Mouse (Mus musculus) kidney, embryonic 14.5 days (tissue): ENCODE results near the gene Sbk3. TPM values are rescaled to one million over a fixed set of nuclear protein-coding genes. Genes with fewer than 3 reads are reported as not detected.

Source experiments
- ATAC-seq: fragments of 200-750 bp; cut with Nextera tagmentation; 2 replicates; pipeline ENCODE4 v1.8.0; 2017; ENCODE audit warnings: moderate number of reproducible peaks, mild to moderate bottlenecking, moderate TSS enrichment, moderate library complexity; ENCODE audit not compliant: low FRiP score, low TSS enrichment
- H3K27ac ChIP-seq: fragments of 300-500 bp; sonication (generic); 2 replicates; pipeline ENCODE4 v1.5.1; 2014; ENCODE audit warnings: low read depth, mild to moderate bottlenecking, low read length, moderate library complexity, mixed read lengths
- H3K27me3 ChIP-seq: fragments of 300-500 bp; sonication (generic); 2 replicates; pipeline ENCODE4 v1.6.1; 2014; ENCODE audit warnings: mild to moderate bottlenecking, low read length; ENCODE audit not compliant: control insufficient read depth, insufficient read depth
- H3K36me3 ChIP-seq: fragments of 300-500 bp; sonication (generic); 2 replicates; pipeline ENCODE4 v1.6.1; 2014; ENCODE audit warnings: low read length, mixed read lengths; ENCODE audit not compliant: control insufficient read depth, insufficient read depth
- H3K4me1 ChIP-seq: fragments of 300-500 bp; sonication (generic); 2 replicates; pipeline ENCODE4 v1.6.1; 2014; ENCODE audit warnings: low read length, mixed read lengths; ENCODE audit not compliant: control insufficient read depth, insufficient read depth
- H3K4me2 ChIP-seq: fragments of 300-500 bp; sonication (generic); replicated peaks from 2 replicates; pipeline ENCODE4 v1.6.1; 2014; ENCODE audit warnings: low read depth, mild to moderate bottlenecking, low read length
- H3K4me3 ChIP-seq: fragments of 300-500 bp; sonication (generic); 2 replicates; pipeline ENCODE4 v1.5.1; 2014; ENCODE audit warnings: mild to moderate bottlenecking, low read length
- H3K9ac ChIP-seq: fragments of 300-500 bp; sonication (generic); 2 replicates; pipeline ENCODE4 v1.6.1; 2014; ENCODE audit warnings: low read depth, mild to moderate bottlenecking, low read length, moderate library complexity
- H3K9me3 ChIP-seq: fragments of 300-500 bp; sonication (generic); 2 replicates; pipeline ENCODE4 v1.6.1; 2016; ENCODE audit warnings: low read length; ENCODE audit not compliant: control insufficient read depth
- WGBS: fragments of 180-500 bp; shearing (Covaris S2); extraction: QIAGEN DNeasy Blood & Tissue Kit; methylation state at CpG from one replicate; pipeline ENCODE4 v1.1.7; 2014; 5-methylcytosine and 5-hydroxymethylcytosine counted together
- polyA plus RNA-seq: library from polyadenylated mRNA; unstranded; fragments of >200 nt; fragmentation: Nextera tagmentation; extraction: Ambion mirVana; gene quantifications from 2 replicates; pipeline ENCODE4 v1.2.1, GENCODE M21; 2014

Gene Sbk3
- polyA plus RNA-seq, 1 experiment from 2014 or later, result not detected

DNA sequence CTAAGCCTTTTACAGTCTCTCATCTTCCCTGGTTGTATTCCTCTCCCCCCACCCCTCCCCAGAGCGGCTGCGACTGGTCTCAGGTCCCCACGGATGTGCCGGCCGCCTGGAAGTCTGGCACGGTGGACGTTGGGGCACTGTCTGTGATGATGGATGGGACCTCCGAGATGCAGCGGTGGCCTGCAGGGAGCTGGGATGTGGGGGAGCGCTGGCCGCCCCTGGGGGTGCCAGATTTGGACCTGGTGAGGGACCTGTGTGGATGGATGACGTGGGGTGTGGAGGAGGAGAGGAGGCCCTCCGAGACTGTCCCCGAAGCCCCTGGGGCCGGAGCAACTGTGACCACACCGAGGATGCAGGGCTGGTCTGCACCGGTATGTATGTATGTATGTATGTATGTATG lies 42.6 kb downstream of the Sbk3 start:
- Histone ChIP-seq H3K9ac (peak overlapping the region; percentile 44; the same call in 1 of the 2 replicates), H3K4me2 (no peak overlapping the region; the same call in 1 of the 2 replicates), H3K4me3 (no peak overlapping the region), H3K9me3 (no peaks in the 10 kb centered on the region), H3K27me3 (no peaks in the 10 kb centered on the region), H3K36me3 (no peaks in the 10 kb centered on the region), H3K4me1 (peaks cover 39% of the 10 kb centered on the region), H3K27ac (no peak overlapping the region)
- no peak for ATAC-seq
- 48% methylated on average over 17 of the region's 17 CpGs for WGBS

DNA sequence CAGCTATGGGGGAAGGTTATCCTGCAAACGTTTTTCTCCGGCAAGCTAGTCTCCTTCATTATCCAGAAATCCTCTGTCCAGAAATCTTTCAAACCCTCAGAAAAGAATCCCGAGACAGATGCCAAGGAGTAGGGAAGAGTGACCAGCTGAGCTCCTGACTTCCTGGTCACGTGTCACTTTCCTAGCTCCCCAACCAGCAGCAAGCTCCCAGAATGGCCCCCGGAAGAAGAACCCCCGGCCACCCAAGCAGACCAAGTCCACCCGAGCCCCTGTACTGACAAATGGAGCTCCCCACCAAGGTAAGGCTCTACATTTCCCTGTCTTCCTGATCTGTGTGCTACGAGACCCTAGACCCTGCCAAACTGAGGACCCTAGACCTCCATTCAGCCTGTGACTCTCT lies 43.3 kb downstream of the Sbk3 start:
- Histone ChIP-seq H3K4me2 (no peak overlapping the region), H3K27me3 (no peaks in the 10 kb centered on the region), H3K4me3 (no peak overlapping the region), H3K9ac (no peak overlapping the region), H3K27ac (no peak overlapping the region), H3K9me3 (no peaks in the 10 kb centered on the region), H3K36me3 (no peaks in the 10 kb centered on the region), H3K4me1 (peaks cover 45% of the 10 kb centered on the region)
- WGBS, result 55% methylated on average over 8 of the region's 8 CpGs
- ATAC-seq, result no peak

DNA sequence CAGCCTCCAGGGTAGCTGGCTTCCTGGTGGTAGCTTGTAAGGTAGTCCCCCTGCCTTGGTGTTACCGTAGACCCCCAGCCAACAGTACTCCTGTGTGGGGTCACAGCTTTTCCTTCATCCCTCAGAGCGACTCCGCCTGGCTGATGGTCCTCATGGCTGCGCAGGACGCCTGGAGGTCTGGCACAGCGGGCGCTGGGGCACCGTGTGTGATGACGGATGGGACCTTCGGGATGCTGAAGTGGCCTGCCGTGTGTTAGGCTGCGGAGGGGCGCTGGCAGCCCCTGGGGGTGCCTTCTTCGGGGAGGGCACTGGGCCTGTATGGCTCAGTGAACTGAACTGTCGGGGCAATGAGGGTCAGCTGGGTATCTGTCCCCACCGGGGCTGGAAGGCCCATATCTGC lies 44.1 kb downstream of the Sbk3 start:
- no peak overlapping the region for H3K4me2 ChIP-seq
- H3K4me1 ChIP-seq, result peaks cover 51% of the 10 kb centered on the region
- 65% methylated on average over 16 of the region's 16 CpGs for WGBS
- H3K36me3 ChIP-seq, result no peaks in the 10 kb centered on the region
- no peak for ATAC-seq
- no peak overlapping the region for H3K4me3 ChIP-seq
- no peaks in the 10 kb centered on the region for H3K27me3 ChIP-seq
- H3K27ac ChIP-seq, result no peak overlapping the region
- H3K9ac ChIP-seq, result no peak overlapping the region
- no peaks in the 10 kb centered on the region for H3K9me3 ChIP-seq

DNA sequence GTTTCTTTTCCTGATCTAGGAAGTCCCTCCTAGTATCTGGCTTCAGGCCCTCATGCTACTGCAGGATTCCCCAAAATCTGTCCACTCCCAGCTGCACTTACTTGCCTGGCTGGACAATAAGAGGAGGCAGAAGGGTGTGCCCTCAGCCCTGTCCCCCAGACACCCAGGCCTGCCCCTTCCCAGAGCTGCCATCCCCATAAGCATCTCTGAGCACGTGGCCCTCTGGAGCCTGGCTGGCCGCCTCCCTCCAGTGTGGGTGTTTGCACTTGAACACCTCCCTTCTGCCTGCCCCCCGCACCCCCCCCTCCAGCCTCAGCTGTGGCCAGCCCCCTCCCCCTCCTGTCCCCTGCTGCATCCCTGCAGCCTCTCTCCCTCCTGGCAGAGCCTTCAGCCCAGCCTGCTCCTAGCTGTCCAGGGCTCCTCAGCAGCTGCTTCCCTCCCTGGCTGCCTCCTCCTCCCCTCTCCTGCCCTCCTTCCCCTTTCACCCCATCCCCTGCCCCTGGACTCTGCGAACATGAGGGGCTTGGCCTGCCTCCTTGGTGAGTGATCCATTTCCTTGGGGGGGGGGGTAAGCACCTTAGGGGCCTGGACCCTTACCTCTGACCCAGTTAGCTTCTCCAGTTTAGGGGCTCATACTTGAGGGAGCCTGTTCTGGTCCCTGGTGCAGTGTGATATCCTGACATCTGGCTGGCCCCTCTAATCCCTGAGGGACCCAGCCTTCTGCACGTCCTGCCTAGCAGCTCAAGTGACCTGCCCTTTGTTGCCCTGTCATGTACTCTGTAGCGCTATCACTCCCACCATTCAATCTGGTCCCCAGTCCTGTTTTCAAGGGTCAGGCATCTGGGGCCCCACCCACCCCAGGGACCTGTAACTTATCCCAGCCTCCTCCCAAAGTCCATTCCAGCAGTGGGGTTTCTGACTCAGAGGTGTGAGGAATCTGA lies 45.3 kb downstream of the Sbk3 start, which contains the start of gene Ssc5d:
Gene Ssc5d, plus strand, starts transcription at position 345 of the 941 bp plus-strand sequence.
- H3K36me3 ChIP-seq, result peaks cover 3% of the 10 kb centered on the region
- WGBS, result 12% methylated on average over 5 of the region's 6 CpGs
- H3K9me3 ChIP-seq, result no peaks in the 10 kb centered on the region
- peak within 1 kb of the TSS; percentile 94 for H3K27ac ChIP-seq
- peak within 1 kb of the TSS; percentile 40; the same call in 1 of the 2 replicates for H3K9ac ChIP-seq
- peak; percentile 39 for ATAC-seq
- H3K4me1 ChIP-seq, result peaks cover 52% of the 10 kb centered on the region
- H3K4me2 ChIP-seq, result peak within 1 kb of the TSS; percentile 2; the same call in 1 of the 2 replicates
- no peaks in the 10 kb centered on the region for H3K27me3 ChIP-seq
- no peak within 1 kb of the TSS for H3K4me3 ChIP-seq

- WGBS, result 8% methylated on average over 3 of the region's 4 CpGs
- H3K4me3 ChIP-seq, result no peak overlapping the region
- H3K9me3 ChIP-seq, result no peaks in the 10 kb centered on the region
- H3K4me2 ChIP-seq, result no peak overlapping the region; the same call in 1 of the 2 replicates
- peaks cover 52% of the 10 kb centered on the region for H3K4me1 ChIP-seq
- H3K27ac ChIP-seq, result peak overlapping the region; percentile 94
- no peaks in the 10 kb centered on the region for H3K27me3 ChIP-seq
- ATAC-seq, result peak; percentile 37
- H3K9ac ChIP-seq, result peak overlapping the region; percentile 40; the same call in 1 of the 2 replicates
- peaks cover 11% of the 10 kb centered on the region for H3K36me3 ChIP-seq
Measured at GRCm38 (mm10) chr7:4924891-4925301, 46.1 kb downstream of the Sbk3 start.

- 3% methylated on average over 4 of the region's 4 CpGs for WGBS
- H3K4me1 ChIP-seq, result peaks cover 52% of the 10 kb centered on the region
- peak overlapping the region; percentile 51; the same call in 1 of the 2 replicates for H3K4me2 ChIP-seq
- no peak overlapping the region for H3K4me3 ChIP-seq
- ATAC-seq, result no peak
- peaks cover 16% of the 10 kb centered on the region for H3K36me3 ChIP-seq
- H3K27ac ChIP-seq, result peak overlapping the region; percentile 94
- peak overlapping the region; percentile 50 for H3K9ac ChIP-seq
- H3K27me3 ChIP-seq, result no peaks in the 10 kb centered on the region
- no peaks in the 10 kb centered on the region for H3K9me3 ChIP-seq
Measured at GRCm38 (mm10) chr7:4924483-4924882, 46.5 kb downstream of the Sbk3 start.

GRCm38 (mm10) chr7:4923586-4924364 lies 47.2 kb downstream of the Sbk3 start:
- Histone ChIP-seq H3K27ac (peak overlapping the region; percentile 94), H3K4me1 (peaks cover 52% of the 10 kb centered on the region), H3K27me3 (no peaks in the 10 kb centered on the region), H3K36me3 (peaks cover 23% of the 10 kb centered on the region), H3K9ac (peak overlapping the region; percentile 50), H3K9me3 (no peaks in the 10 kb centered on the region), H3K4me3 (peak overlapping the region; percentile 26), H3K4me2 (peak overlapping the region; percentile 51)
- peak; percentile 0; the same call in 1 of the 2 replicates for ATAC-seq
- 4% methylated on average over 37 of the region's 37 CpGs for WGBS

DNA sequence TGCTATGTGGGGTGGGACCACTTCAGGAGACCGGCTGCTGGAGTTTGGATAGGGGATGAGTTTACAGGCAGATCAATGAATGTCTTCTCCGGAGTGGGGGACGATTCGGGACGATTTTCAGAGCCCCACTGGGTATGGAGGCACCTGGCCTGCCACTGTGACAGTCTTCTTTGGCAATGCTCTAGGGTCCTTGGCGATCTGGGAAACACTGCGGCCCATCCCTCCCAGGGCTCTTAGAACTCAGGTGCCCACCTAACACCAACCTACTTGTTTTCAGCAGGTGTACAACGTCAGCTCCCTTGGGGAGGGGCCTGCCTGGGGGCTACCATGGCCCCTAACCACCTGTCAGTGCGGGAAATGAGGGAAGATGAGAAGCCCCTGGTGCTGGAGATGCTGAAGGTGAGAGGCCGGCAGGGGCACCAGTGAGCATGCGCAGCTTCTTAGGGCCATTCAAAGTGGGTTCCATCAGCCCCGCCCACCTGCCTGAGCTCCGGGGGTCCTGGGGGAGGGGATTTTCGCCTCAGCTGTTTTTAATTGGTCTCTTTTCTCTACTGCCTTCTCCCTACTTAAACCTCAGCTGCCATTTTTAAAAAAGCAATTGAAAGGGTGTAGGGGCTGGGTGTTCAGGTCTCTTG lies 47.9 kb downstream of the Sbk3 start:
- H3K36me3 ChIP-seq, result peaks cover 30% of the 10 kb centered on the region
- H3K9ac ChIP-seq, result peak overlapping the region; percentile 50; the same call in 1 of the 2 replicates
- H3K4me1 ChIP-seq, result peaks cover 48% of the 10 kb centered on the region
- H3K9me3 ChIP-seq, result no peaks in the 10 kb centered on the region
- H3K27me3 ChIP-seq, result no peaks in the 10 kb centered on the region
- peak overlapping the region; percentile 94 for H3K27ac ChIP-seq
- H3K4me3 ChIP-seq, result peak overlapping the region; percentile 26
- WGBS, result 0% methylated on average over 14 of the region's 14 CpGs
- peak overlapping the region; percentile 51 for H3K4me2 ChIP-seq
- peak; percentile 11 for ATAC-seq
